Mouse (Mus musculus) right cerebral cortex, postnatal 4 days (tissue): ENCODE measurements around the gene Olfr1094.

Experiments used
- DNase-seq: peaks from one replicate; pipeline ENCODE4 v3.0.0-alpha.2; 2022

Olfr1094 gene

GRCm38 (mm10) chr2:86824363-86824762, at the start of gene Olfr1094:
TSS of gene Olfr1094 (plus strand) at chr2:86824663.
- no peak for DNase-seq

- no peak for DNase-seq
Observed at GRCm38 (mm10) chr2:86782179-86782578, 42.3 kb upstream of the Olfr1094 start, which contains the start of gene Olfr1093. TSS of gene Olfr1093 (plus strand) at chr2:86782479.

- no peak for DNase-seq
Observed at GRCm38 (mm10) chr2:86809918-86810317, 14.5 kb upstream of the Olfr1094 start, which contains the start of gene Olfr141. TSS of gene Olfr141 (minus strand) at chr2:86810018.

- no peak for DNase-seq
Observed at GRCm38 (mm10) chr2:86851596-86851995, 27.1 kb downstream of the Olfr1094 start, which contains the start of gene Olfr1095. TSS of gene Olfr1095 (minus strand) at chr2:86851696.

- DNase-seq: no peak
Observed at GRCm38 (mm10) chr2:86874702-86875101, 50.2 kb downstream of the Olfr1094 start, which contains the start of gene Gm13723. TSS of gene Gm13723 (minus strand) at chr2:86874802.
